13 mouse cellular contexts compared by ENCODE assay signal in the genomic region with DNA sequence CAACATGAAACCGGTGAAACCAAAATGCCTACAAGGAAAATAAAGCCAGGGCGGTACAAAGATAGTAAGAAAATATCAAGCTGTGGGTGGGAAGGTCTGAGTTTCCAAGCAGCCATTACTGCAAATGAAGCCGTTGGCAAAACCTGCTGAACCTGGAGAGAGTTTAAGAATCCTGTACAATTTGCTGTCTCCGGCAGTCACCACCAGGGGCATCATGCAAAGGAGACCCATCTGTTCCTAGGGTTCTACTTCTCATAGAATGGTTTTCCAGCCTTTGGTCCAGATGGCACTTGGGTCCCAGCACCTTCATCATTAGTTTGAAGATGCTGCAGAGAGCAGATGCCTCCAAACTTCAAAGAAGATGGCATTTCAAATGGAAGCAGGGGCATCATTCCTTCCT.
DNase-seq lines count a peak whose midpoint lies in the region; ATAC-seq and TF ChIP-seq lines count a peak whose summit lies in the region.
"Had no signal": no experiment of that assay in that cellular context is flagged by ENCODE, and none has a peak within 500 bp of the region (broad histone marks: within the 10 kb centered on the region; RNA-seq: fewer than 3 reads in every experiment).

No protein-coding gene starts in this region.

- TF ChIP-seq POLR2A in thymus, adult 2 months (IDR thresholded peaks at IDR 0.05; ENCODE audit: control insufficient read depth, extremely low read depth, insufficient read depth, low read length, poor library complexity), result no peak

- no peak overlapping the region for H3K4me2 ChIP-seq in heart, postnatal 0 days (ENCODE audit: low read depth, low read length)
- no peak overlapping the region for H3K4me2 ChIP-seq in heart, embryonic 12.5 days
- no peak overlapping the region for H3K4me2 ChIP-seq in liver, postnatal 0 days (ENCODE audit: low read depth, low read length)
- H3K4me2 ChIP-seq: embryonic facial prominence, embryonic 15.5 days had no signal

- DNase-seq in heart, postnatal 0 days (ENCODE audit: low spot score), result no peak
- no peak for DNase-seq in liver, postnatal 0 days
- DNase-seq in liver, result no peak
- DNase-seq in cerebellum, postnatal 25 days, result peak; percentile 19 to 47
- peak; percentile 55 for DNase-seq in thymus, adult 2 months
- no peak for DNase-seq in forebrain, embryonic 10.5 days (ENCODE audit: extremely low spot score, low spot score)
- no peak for DNase-seq in frontal cortex, postnatal 14 days (ENCODE audit: low spot score in 2 of 2)
- DNase-seq: adrenal gland, postnatal 14 days; gastrocnemius, adult 2 months; heart, postnatal 10 days; layer of hippocampus, adult 9-11 months had no signal

- TF ChIP-seq EP300 in heart, postnatal 0 days (IDR thresholded peaks at IDR 0.05; ENCODE audit: low read depth), result no peak
- no peak for TF ChIP-seq EP300 in liver, postnatal 0 days (IDR thresholded peaks at IDR 0.05; ENCODE audit: low read depth)

- H3K9me3 ChIP-seq in heart, postnatal 0 days (replicated peaks; ENCODE audit: control insufficient read depth, low read length), result no peaks in the 10 kb centered on the region
- H3K9me3 ChIP-seq in heart, embryonic 12.5 days (replicated peaks), result no peaks in the 10 kb centered on the region
- no peaks in the 10 kb centered on the region for H3K9me3 ChIP-seq in liver, postnatal 0 days (ENCODE audit: low read length)
- no peaks in the 10 kb centered on the region for H3K9me3 ChIP-seq in forebrain, embryonic 10.5 days
- H3K9me3 ChIP-seq: embryonic facial prominence, embryonic 15.5 days had no signal

- no peak overlapping the region for H3K9ac ChIP-seq in heart, postnatal 0 days (replicated peaks; ENCODE audit: low read depth, low read length)
- H3K9ac ChIP-seq in heart, embryonic 12.5 days, result no peak overlapping the region
- H3K9ac ChIP-seq in liver, postnatal 0 days (replicated peaks), result no peak overlapping the region
- H3K9ac ChIP-seq: embryonic facial prominence, embryonic 15.5 days had no signal

- no peak overlapping the region for H3K27ac ChIP-seq in heart, postnatal 0 days (ENCODE audit: low read depth)
- H3K27ac ChIP-seq in heart, embryonic 12.5 days (ENCODE audit: poor library complexity, severe bottlenecking), result no peak overlapping the region
- H3K27ac ChIP-seq in liver, postnatal 0 days (ENCODE audit: low read depth), result no peak overlapping the region
- no peak overlapping the region for H3K27ac ChIP-seq in thymus, adult 2 months (ENCODE audit: control insufficient read depth, insufficient read depth, low read length)
- no peak overlapping the region for H3K27ac ChIP-seq in forebrain, embryonic 10.5 days
- H3K27ac ChIP-seq: embryonic facial prominence, embryonic 15.5 days; gastrocnemius, adult 2 months had no signal

- H3K4me1 ChIP-seq in heart, postnatal 0 days (ENCODE audit: control insufficient read depth, insufficient read depth), result no peaks in the 10 kb centered on the region
- H3K4me1 ChIP-seq in heart, embryonic 12.5 days (replicated peaks), result no peaks in the 10 kb centered on the region
- no peaks in the 10 kb centered on the region for H3K4me1 ChIP-seq in liver, postnatal 0 days (ENCODE audit: insufficient read depth)
- H3K4me1 ChIP-seq in thymus, adult 2 months (replicated peaks; ENCODE audit: control insufficient read depth, insufficient read depth, low read length), result peaks cover 17% of the 10 kb centered on the region
- H3K4me1 ChIP-seq in forebrain, embryonic 10.5 days, result no peaks in the 10 kb centered on the region
- H3K4me1 ChIP-seq: embryonic facial prominence, embryonic 15.5 days had no signal

- no peak overlapping the region for H3K4me3 ChIP-seq in heart, postnatal 0 days (ENCODE audit: low read depth, low read length)
- no peak overlapping the region for H3K4me3 ChIP-seq in heart, embryonic 12.5 days
- no peak overlapping the region for H3K4me3 ChIP-seq in liver, postnatal 0 days (ENCODE audit: low read depth, low read length)
- no peak overlapping the region for H3K4me3 ChIP-seq in thymus, adult 2 months (ENCODE audit: control insufficient read depth, insufficient read depth, low read length)
- H3K4me3 ChIP-seq in forebrain, embryonic 10.5 days, result no peak overlapping the region
- H3K4me3 ChIP-seq: embryonic facial prominence, embryonic 15.5 days; gastrocnemius, adult 2 months had no signal

- no peak for ATAC-seq in heart, postnatal 0 days (ENCODE audit: insufficient read depth, low read depth)
- ATAC-seq in heart, embryonic 12.5 days (ENCODE audit: insufficient number of reproducible peaks, low FRiP score), result no peak
- ATAC-seq in liver, postnatal 0 days, result no peak

- H3K27me3 ChIP-seq in heart, postnatal 0 days (ENCODE audit: control insufficient read depth, insufficient read depth, low read length), result no peaks in the 10 kb centered on the region
- 0 out of 2 replicates have a peak, but pooled peaks cover 3% of the 10 kb centered on the region for H3K27me3 ChIP-seq in heart, embryonic 12.5 days (replicated peaks)
- no peaks in the 10 kb centered on the region for H3K27me3 ChIP-seq in liver, postnatal 0 days (ENCODE audit: insufficient read depth, low read length)
- no peaks in the 10 kb centered on the region for H3K27me3 ChIP-seq in thymus, adult 2 months (ENCODE audit: control insufficient read depth, insufficient read depth, low read length)
- H3K27me3 ChIP-seq in forebrain, embryonic 10.5 days (ENCODE audit: poor library complexity, severe bottlenecking), result no peaks in the 10 kb centered on the region
- H3K27me3 ChIP-seq: embryonic facial prominence, embryonic 15.5 days had no signal

- no peaks in the 10 kb centered on the region for H3K36me3 ChIP-seq in heart, postnatal 0 days (replicated peaks; ENCODE audit: control insufficient read depth, insufficient read depth, low read length)
- no peaks in the 10 kb centered on the region for H3K36me3 ChIP-seq in heart, embryonic 12.5 days
- no peaks in the 10 kb centered on the region for H3K36me3 ChIP-seq in liver, postnatal 0 days (replicated peaks; ENCODE audit: insufficient read depth, low read length)
- no peaks in the 10 kb centered on the region for H3K36me3 ChIP-seq in thymus, adult 2 months (ENCODE audit: control insufficient read depth, insufficient read depth, low read length)
- no peaks in the 10 kb centered on the region for H3K36me3 ChIP-seq in forebrain, embryonic 10.5 days (replicated peaks)
- H3K36me3 ChIP-seq: embryonic facial prominence, embryonic 15.5 days had no signal

- WGBS in heart, postnatal 0 days, result 44% methylated on average over 4 of the region's 4 CpGs
- WGBS in heart, embryonic 12.5 days, result 48% methylated on average over 4 of the region's 4 CpGs
- WGBS in liver, postnatal 0 days (ENCODE audit: insufficient replicate concordance), result 54% methylated on average over 4 of the region's 4 CpGs
- 58% methylated on average over 4 of the region's 4 CpGs for WGBS in thymus, adult 2 months
- WGBS in forebrain, embryonic 10.5 days, result 61% methylated on average over 4 of the region's 4 CpGs

- TF ChIP-seq CTCF in heart, postnatal 0 days (IDR thresholded peaks at IDR 0.05; ENCODE audit: low read depth), result peak; percentile 43
- peak; percentile 42 for TF ChIP-seq CTCF in liver, postnatal 0 days (IDR thresholded peaks at IDR 0.05; ENCODE audit: low read depth)
- TF ChIP-seq CTCF in thymus, adult 2 months (IDR thresholded peaks at IDR 0.05; ENCODE audit: borderline replicate concordance, control insufficient read depth, extremely low read depth, insufficient read depth, low read length, poor library complexity), result no peak

Comparison
In these comparisons a context has a peak if more than half of its experiments do, and no peak if none do; other contexts are left out.
1. DNase-seq: peak in cerebellum, postnatal 25 days (2 of 2) and thymus, adult 2 months (single experiment); none in heart, postnatal 0 days (single experiment), liver, postnatal 0 days (single experiment), liver (single experiment), forebrain, embryonic 10.5 days (single experiment) and frontal cortex, postnatal 14 days (0 of 2).